Mouse (Mus musculus) central nervous system, embryonic 18 days (tissue): ENCODE measurements around the gene Rab19. TPM values are rescaled to one million over a fixed set of nuclear protein-coding genes. Genes with fewer than 3 reads are reported as not detected.

Experiments used
- polyA plus RNA-seq: library from polyadenylated mRNA; depleted of rRNA; stranded (reverse); fragments of >200 nt; gene quantifications from 2 replicates; pipeline ENCODE4 v1.2.3, GENCODE M21; 2012; rRNA removed

Rab19 gene
- 0.12 TPM in 1 of 2 replicates, not detected in the other for polyA plus RNA-seq

DNA sequence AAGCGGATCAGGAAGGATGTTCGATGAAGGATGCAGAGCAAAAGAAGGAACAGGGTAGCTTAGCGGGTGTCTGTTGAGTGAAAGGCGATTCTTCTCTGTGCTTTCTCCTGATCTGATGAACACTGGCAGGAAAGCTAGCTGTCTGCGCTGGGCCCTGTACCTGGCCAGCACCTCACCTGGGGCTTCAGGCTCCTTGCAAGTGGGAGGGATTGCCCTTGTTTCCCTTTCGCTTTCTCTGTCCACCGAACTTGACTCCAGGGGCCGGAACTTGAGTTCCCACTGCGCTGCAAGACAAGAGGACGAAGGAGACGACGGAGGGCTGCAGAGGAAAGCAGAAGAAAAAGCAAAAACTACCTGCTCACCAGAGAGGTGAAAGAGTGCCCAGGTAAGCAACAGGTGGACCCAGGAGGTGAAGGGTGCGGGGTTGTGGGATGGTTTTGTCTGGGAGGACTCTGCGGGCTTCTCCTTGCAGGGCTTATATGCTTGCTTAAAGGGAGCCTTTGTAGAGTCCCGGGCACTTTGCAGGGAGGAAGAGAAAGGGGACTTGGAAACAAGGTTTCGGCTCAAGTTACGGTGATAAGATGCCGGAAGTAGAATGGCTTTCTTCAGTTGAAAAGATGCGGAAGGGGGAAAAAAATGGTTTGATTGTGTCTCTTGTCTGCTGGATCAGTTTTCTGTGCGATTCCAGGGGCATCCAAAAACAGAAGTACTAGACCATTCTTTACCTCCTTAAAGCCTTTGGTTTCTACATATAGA is at the start of gene Rab19:
Gene Rab19 (plus strand): TSS at position 51 of the 756 bp plus-strand sequence.

DNA sequence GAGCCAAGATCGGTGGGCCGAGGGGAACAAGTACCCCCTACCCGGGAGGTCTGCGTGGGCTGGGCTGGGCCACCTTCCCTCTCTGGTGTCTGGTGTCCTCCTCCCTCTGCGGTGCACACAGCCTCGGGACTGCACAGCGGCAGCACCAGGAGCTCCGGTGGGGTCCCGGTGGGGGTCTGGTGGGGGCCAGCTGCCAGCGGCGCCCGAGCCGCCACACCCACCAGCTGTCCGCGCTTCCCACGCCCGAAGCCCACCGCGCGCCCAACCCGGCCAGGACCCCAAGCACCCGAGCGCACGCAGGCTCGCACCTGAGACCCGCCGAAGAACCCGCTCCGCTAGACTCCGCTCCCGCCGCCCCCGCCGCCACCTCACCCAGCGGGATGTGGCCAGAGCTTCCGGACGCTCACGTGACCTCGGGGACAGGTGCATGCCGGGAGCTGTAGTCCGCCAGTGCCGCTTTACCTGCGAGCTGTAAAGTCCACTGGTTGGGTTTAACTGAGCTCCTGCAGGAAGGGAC is 3.6 kb upstream of the Rab19 start, which contains the start of gene Slc37a3:
Gene Slc37a3 (minus strand): TSS at position 365 of the 517 bp plus-strand sequence.

GRCm38 (mm10) chr6:39419851-39420721 is 39.1 kb downstream of the Rab19 start, which contains the start of gene Mkrn1:
Gene Mkrn1, minus strand, starts transcription at chr6:39420462.

Other genes starting within 250 kb of the Rab19 start
- 4.9 and 5.2 TPM in 2 replicates for gene Kdm7a, start 174.4 kb upstream of the Rab19 start, polyA plus RNA-seq
- gene Slc37a3, start 3.5 kb upstream of the Rab19 start, polyA plus RNA-seq = 43.9 and 45.2 TPM in 2 replicates
- 153 and 162 TPM in 2 replicates for gene Mkrn1, start 39.3 kb downstream of the Rab19 start, polyA plus RNA-seq
- 19.9 and 21.5 TPM in 2 replicates for gene Dennd2a, start 176.7 kb downstream of the Rab19 start, polyA plus RNA-seq
- gene Adck2, start 192.7 kb downstream of the Rab19 start, polyA plus RNA-seq = 17.1 and 17.7 TPM in 2 replicates
- 0.88 and 2.2 TPM in 2 replicates for gene Gm42420, start 204.6 kb downstream of the Rab19 start, polyA plus RNA-seq
- 202 and 250 TPM in 2 replicates for gene Ndufb2, start 211.4 kb downstream of the Rab19 start, polyA plus RNA-seq